Mouse (Mus musculus): Measurements from ENCODE around the gene Lrp2.

- no peak for TF ChIP-seq EP300 (optimal IDR thresholded peaks at IDR 0.05)
- no peak for TF ChIP-seq CTCF (IDR thresholded peaks at IDR 0.05; ENCODE audit: low read depth)
Observed at GRCm38 (mm10) chr2:69563492-69563891, 22.4 kb downstream of the Lrp2 start.

All from stomach, postnatal 0 days (tissue).